Comparison of ENCODE assay signal across 7 mouse cellular contexts in the genomic region with DNA sequence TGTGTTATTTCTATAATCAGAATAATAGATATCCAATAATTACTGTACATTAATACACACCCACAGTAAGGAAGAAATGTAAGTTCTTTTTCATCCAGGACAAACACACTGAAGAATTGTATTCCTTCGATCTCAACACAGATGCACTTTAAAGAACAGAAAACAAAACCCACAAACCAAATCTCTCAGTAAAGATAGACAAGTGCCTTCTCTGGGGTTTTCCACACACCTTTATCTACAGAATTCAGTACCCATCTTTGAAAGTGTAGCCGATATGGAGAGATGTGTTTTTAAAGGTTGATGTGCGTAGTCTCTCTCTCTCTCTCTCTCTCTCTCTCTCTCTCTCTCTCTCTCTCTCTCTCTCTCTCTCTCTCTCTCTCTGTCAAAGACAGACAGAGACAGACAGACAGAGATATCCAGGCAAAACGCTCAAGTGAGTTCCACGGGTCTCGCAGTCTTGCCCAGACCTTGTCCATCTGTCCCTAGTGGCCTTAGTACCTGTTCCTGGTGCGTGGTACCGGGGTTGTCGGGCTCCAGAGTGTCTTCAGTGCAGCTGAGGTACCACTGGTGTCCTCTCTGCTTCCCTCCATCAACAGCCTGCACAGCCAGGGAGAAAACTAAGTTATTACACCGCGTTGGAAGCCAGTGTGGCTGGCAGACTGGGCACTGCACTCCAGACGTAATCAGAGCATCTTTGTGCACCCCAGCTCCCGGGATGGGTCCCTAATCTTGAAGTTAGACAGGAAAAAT. TPM values are rescaled to one million over a fixed set of nuclear protein-coding genes. Genes with fewer than 3 reads are reported as not detected.
DNase-seq lines count a peak whose midpoint lies in the region; ATAC-seq and TF ChIP-seq lines count a peak whose summit lies in the region.

No protein-coding gene starts in this region.

- peak overlapping the region; percentile 70 for H3K4me3 ChIP-seq in spleen, adult 2 months (ENCODE audit: extremely low read depth, insufficient read depth, insufficient read length)
- peak overlapping the region; percentile 61 for H3K4me3 ChIP-seq in forebrain, embryonic 14.5 days (ENCODE audit: low read depth, low read length)
- H3K4me3 ChIP-seq in limb, embryonic 12.5 days (replicated peaks) = peak overlapping the region; percentile 64
- peak overlapping the region; percentile 49 for H3K4me3 ChIP-seq in stomach, embryonic 15.5 days (replicated peaks)

- no peaks in the 10 kb centered on the region for H3K27me3 ChIP-seq in spleen, adult 2 months (ENCODE audit: control insufficient read depth, insufficient read depth, low read length)
- H3K27me3 ChIP-seq in forebrain, embryonic 14.5 days (replicated peaks; ENCODE audit: control insufficient read depth, insufficient read depth, low read length) = peaks cover 20% of the 10 kb centered on the region
- peaks cover 30% of the 10 kb centered on the region for H3K27me3 ChIP-seq in limb, embryonic 12.5 days
- H3K27me3 ChIP-seq in stomach, embryonic 15.5 days (replicated peaks) = peaks cover 21% of the 10 kb centered on the region

- no peak overlapping the region for H3K9ac ChIP-seq in forebrain, embryonic 14.5 days (ENCODE audit: low read length)
- H3K9ac ChIP-seq in limb, embryonic 12.5 days (replicated peaks) = no peak overlapping the region
- H3K9ac ChIP-seq in stomach, embryonic 15.5 days = no peak overlapping the region

- WGBS in spleen, adult 2 months = 51% methylated on average over 13 of the region's 13 CpGs
- 37% methylated on average over 13 of the region's 13 CpGs for WGBS in forebrain, embryonic 14.5 days
- WGBS in limb, embryonic 12.5 days = 39% methylated on average over 13 of the region's 13 CpGs
- 43% methylated on average over 13 of the region's 13 CpGs for WGBS in stomach, embryonic 15.5 days

- no peak for TF ChIP-seq CTCF in spleen, adult 2 months (IDR thresholded peaks at IDR 0.05; ENCODE audit: extremely low read depth, insufficient read depth, insufficient read length, insufficient replicate concordance)

- peak overlapping the region; percentile 67 for H3K27ac ChIP-seq in spleen, adult 2 months (ENCODE audit: insufficient read depth, low read length)
- H3K27ac ChIP-seq in forebrain, embryonic 14.5 days (ENCODE audit: low read depth, low read length) = no peak overlapping the region
- H3K27ac ChIP-seq in limb, embryonic 12.5 days = no peak overlapping the region
- no peak overlapping the region for H3K27ac ChIP-seq in stomach, embryonic 15.5 days

- TF ChIP-seq POLR2A in spleen, adult 2 months (IDR thresholded peaks at IDR 0.05; ENCODE audit: low read depth, low read length) = no peak

- H3K36me3 ChIP-seq in spleen, adult 2 months (ENCODE audit: control insufficient read depth, insufficient read depth, low read length) = no peaks in the 10 kb centered on the region
- H3K36me3 ChIP-seq in forebrain, embryonic 14.5 days (ENCODE audit: control insufficient read depth, insufficient read depth, low read length) = no peaks in the 10 kb centered on the region
- H3K36me3 ChIP-seq in limb, embryonic 12.5 days = no peaks in the 10 kb centered on the region
- no peaks in the 10 kb centered on the region for H3K36me3 ChIP-seq in stomach, embryonic 15.5 days

- ATAC-seq in forebrain, embryonic 14.5 days = no peak
- ATAC-seq in limb, embryonic 12.5 days (ENCODE audit: insufficient number of reproducible peaks, insufficient read depth, low FRiP score, low TSS enrichment, low read depth) = no peak
- ATAC-seq in stomach, embryonic 15.5 days (ENCODE audit: insufficient read depth, low FRiP score, low read depth) = no peak

- no peaks in the 10 kb centered on the region for H3K9me3 ChIP-seq in forebrain, embryonic 14.5 days (replicated peaks; ENCODE audit: control insufficient read depth, low read length)
- H3K9me3 ChIP-seq in limb, embryonic 12.5 days = no peaks in the 10 kb centered on the region
- H3K9me3 ChIP-seq in stomach, embryonic 15.5 days = no peaks in the 10 kb centered on the region

- H3K4me1 ChIP-seq in spleen, adult 2 months (ENCODE audit: control insufficient read depth, insufficient read depth, insufficient read length) = peaks cover 2% of the 10 kb centered on the region
- H3K4me1 ChIP-seq in forebrain, embryonic 14.5 days (ENCODE audit: control insufficient read depth, insufficient read depth, low read length) = 0 out of 2 replicates have a peak, but pooled peaks cover 5% of the 10 kb centered on the region
- peaks cover 4% of the 10 kb centered on the region for H3K4me1 ChIP-seq in limb, embryonic 12.5 days (replicated peaks)
- H3K4me1 ChIP-seq in stomach, embryonic 15.5 days = no peaks in the 10 kb centered on the region

- DNase-seq in spleen, adult 2 months (ENCODE audit: low read depth in 1 of 2, low spot score in 2 of 2) = no peak
- no peak for DNase-seq in spleen, postnatal 14 days (ENCODE audit: low spot score in 2 of 2)
- DNase-seq in forebrain, embryonic 14.5 days (ENCODE audit: low spot score) = peak; percentile 7
- no peak for DNase-seq in left cerebral cortex, adult 9 months (ENCODE audit: low spot score in 2 of 2)
- DNase-seq in left cerebral cortex, adult 8-10 months (ENCODE audit: low spot score in 2 of 2) = no peak

- H3K4me2 ChIP-seq in forebrain, embryonic 14.5 days (ENCODE audit: low read length) = peak overlapping the region; percentile 95
- peak overlapping the region; percentile 95 for H3K4me2 ChIP-seq in limb, embryonic 12.5 days
- H3K4me2 ChIP-seq in stomach, embryonic 15.5 days = peak overlapping the region; percentile 87

RNA-seq across cellular contexts. Expression of gene St8sia6, which starts 1.4 kb away (rescaled TPM):
- polyA plus RNA-seq in spleen, adult 2 months (2012; rRNA removed) = 2.0 and 3.3 TPM in 2 replicates
- polyA plus RNA-seq in forebrain, embryonic 14.5 days (2014; fragmentation: Nextera tagmentation; extraction: Ambion mirVana) = 0.42 and 0.90 TPM in 2 replicates
- polyA plus RNA-seq in limb, embryonic 12.5 days (2016; fragmentation: Nextera tagmentation; extraction: Ambion mirVana) = 1.7 and 1.9 TPM in 2 replicates
- 0.84 and 0.96 TPM in 2 replicates for polyA plus RNA-seq in stomach, embryonic 15.5 days (2015; fragmentation: Nextera tagmentation; extraction: Ambion mirVana)
- 1 to 10 TPM; 1.2 to 5.9 (median 3.0) TPM for total RNA-seq in left cerebral cortex, adult 8-10 months (2022)
